Mouse (Mus musculus): ENCODE results near the gene Ppp4r3b. TPM values are rescaled to one million over a fixed set of nuclear protein-coding genes. Genes with fewer than 3 reads are reported as not detected.

Gene Ppp4r3b
- polyA plus RNA-seq, 2 experiments, result 10.1 to 35.0 TPM

DNA sequence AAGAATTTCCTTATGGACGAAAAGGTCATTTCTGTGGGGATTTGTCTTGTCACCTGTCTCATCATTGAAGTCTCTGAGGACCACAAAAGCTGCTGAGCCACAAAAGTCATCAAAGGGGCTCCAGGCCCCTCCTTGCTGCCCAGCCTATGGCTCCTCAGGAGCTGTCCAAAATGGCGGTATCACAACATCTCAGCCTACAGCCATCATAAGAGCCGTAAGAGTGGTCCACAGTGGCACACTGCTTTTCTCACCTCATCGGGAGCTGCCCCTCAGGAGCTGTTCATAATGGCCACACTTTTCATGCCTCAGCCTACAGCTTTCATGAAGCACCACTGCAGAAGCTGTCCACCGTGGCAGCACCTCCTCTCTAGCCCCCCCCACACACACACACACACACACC is 75.7 kb downstream of the Ppp4r3b start:
- ATAC-seq (ENCODE audit: insufficient read depth) (no peak), DNase-seq (ENCODE audit: low read depth in 3 of 3, low spot score in 3 of 3) (no peak)
- WGBS (ENCODE audit: insufficient replicate concordance), result 89% methylated on average over 5 of the region's 5 CpGs
- Histone ChIP-seq H3K27ac (no peak overlapping the region), H3K36me3 (replicated peaks; ENCODE audit: control insufficient read depth, insufficient read depth, low read depth) (no peaks in the 10 kb centered on the region), H3K4me1 (replicated peaks; ENCODE audit: control insufficient read depth in 2 of 2, insufficient read depth in 2 of 2, low read length in 1 of 2) (peaks cover 5 to 7% of the 10 kb centered on the region in 2 experiments), H3K9ac (replicated peaks) (no peak overlapping the region), H3K4me2 (ENCODE audit: low read depth) (no peak overlapping the region), H3K9me3 (ENCODE audit: control insufficient read depth, low read length) (no peaks in the 10 kb centered on the region), H3K4me3 (ENCODE audit: insufficient read depth in 1 of 2, low read depth in 2 of 2, low read length in 2 of 2) (no peak overlapping the region), H3K27me3 (ENCODE audit: control insufficient read depth, insufficient read depth, low read length) (no peaks in the 10 kb centered on the region)
- no peak for TF ChIP-seq CTCF (IDR thresholded peaks at IDR 0.05; ENCODE audit: low read depth)

DNA sequence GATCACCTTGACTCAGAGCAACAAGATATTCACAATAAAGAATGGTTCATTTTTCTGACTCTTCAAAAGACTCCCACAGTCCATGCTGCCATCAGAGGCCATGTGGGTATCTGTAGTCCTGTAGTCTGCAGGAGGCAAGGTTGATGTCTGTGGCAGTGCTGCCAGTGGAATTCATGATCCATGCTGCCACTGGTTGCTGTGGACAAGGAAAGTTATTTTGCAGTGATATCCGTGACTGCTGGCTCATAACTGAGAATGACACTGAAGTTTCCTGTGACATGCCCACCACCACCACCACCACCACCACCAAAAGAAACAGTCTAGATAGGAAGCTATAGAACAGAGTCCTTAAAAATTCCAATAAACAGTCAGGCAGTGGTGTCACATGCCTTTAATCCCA is 82.0 kb downstream of the Ppp4r3b start:
- Histone ChIP-seq H3K9ac (replicated peaks) (no peak overlapping the region), H3K4me3 (ENCODE audit: insufficient read depth in 1 of 2, low read depth in 2 of 2, low read length in 2 of 2) (no peak overlapping the region), H3K27ac (no peak overlapping the region), H3K4me2 (ENCODE audit: low read depth) (no peak overlapping the region), H3K9me3 (ENCODE audit: control insufficient read depth, low read length) (no peaks in the 10 kb centered on the region), H3K36me3 (replicated peaks; ENCODE audit: control insufficient read depth, insufficient read depth, low read depth) (no peaks in the 10 kb centered on the region), H3K27me3 (ENCODE audit: control insufficient read depth, insufficient read depth, low read length) (no peaks in the 10 kb centered on the region), H3K4me1 (replicated peaks; ENCODE audit: control insufficient read depth in 2 of 2, insufficient read depth in 2 of 2, low read length in 1 of 2) (no peaks in the 10 kb centered on the region)
- no peak for TF ChIP-seq EP300 (IDR thresholded peaks at IDR 0.05; ENCODE audit: low read depth)
- 66% methylated on average over 1 of the region's 1 CpGs for WGBS (ENCODE audit: insufficient replicate concordance)
- ATAC-seq (ENCODE audit: insufficient read depth), result no peak
- no peak for DNase-seq (ENCODE audit: low read depth in 3 of 3, low spot score in 3 of 3)

DNA sequence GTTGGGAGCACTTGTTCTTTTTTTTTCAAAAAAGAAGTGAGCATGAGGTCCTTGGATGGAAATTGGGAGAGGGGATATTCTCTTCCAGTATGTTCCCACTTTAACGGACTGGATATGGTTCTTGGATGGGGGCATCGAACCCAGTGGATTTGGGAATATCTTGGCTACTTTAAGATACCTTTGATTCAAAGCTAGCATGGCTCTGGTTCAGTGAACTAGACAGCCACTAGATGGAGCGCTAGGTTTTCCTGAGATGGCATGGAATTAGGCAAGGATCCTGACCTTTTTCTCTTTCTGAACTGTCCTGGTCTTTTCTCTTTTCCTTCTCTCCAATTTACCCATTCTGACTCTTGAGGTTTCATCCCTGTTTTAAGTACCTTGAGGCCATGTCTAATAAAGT is 95.1 kb downstream of the Ppp4r3b start:
- Histone ChIP-seq H3K4me3 (ENCODE audit: insufficient read depth in 1 of 2, low read depth in 2 of 2, low read length in 2 of 2) (no peak overlapping the region), H3K36me3 (replicated peaks; ENCODE audit: control insufficient read depth, insufficient read depth, low read depth) (no peaks in the 10 kb centered on the region), H3K27me3 (ENCODE audit: control insufficient read depth, insufficient read depth, low read length) (no peaks in the 10 kb centered on the region), H3K9ac (replicated peaks) (no peak overlapping the region), H3K4me1 (replicated peaks; ENCODE audit: control insufficient read depth in 2 of 2, insufficient read depth in 2 of 2, low read length in 1 of 2) (no peaks in the 10 kb centered on the region), H3K27ac (no peak overlapping the region), H3K9me3 (ENCODE audit: control insufficient read depth, low read length) (no peaks in the 10 kb centered on the region), H3K4me2 (ENCODE audit: low read depth) (no peak overlapping the region)
- DNase-seq (ENCODE audit: low read depth in 3 of 3, low spot score in 3 of 3) (no peak), ATAC-seq (ENCODE audit: insufficient read depth) (no peak)
- TF ChIP-seq CTCF (IDR thresholded peaks at IDR 0.05; ENCODE audit: low read depth) (peak; percentile 60), EP300 (IDR thresholded peaks at IDR 0.05; ENCODE audit: low read depth) (no peak)
- 17% methylated on average over 3 of the region's 3 CpGs for WGBS (ENCODE audit: insufficient replicate concordance)

Other genes with a start within 250 kb of the Ppp4r3b start
- gene Pnpt1, start 42.1 kb upstream of the Ppp4r3b start, polyA plus RNA-seq (2012; rRNA removed), result 19.6 and 27.4 TPM in 2 replicates
- 30.6 and 35.6 TPM in 2 replicates for gene Pnpt1, start 42.1 kb upstream of the Ppp4r3b start, polyA plus RNA-seq (2014; fragmentation: Nextera tagmentation; extraction: Ambion mirVana)
- gene Cfap36, start 74.5 kb downstream of the Ppp4r3b start, polyA plus RNA-seq (2012; rRNA removed), result 2.2 and 5.2 TPM in 2 replicates
- 12.4 and 16.2 TPM in 2 replicates for gene Cfap36, start 74.5 kb downstream of the Ppp4r3b start, polyA plus RNA-seq (2014; fragmentation: Nextera tagmentation; extraction: Ambion mirVana)
- gene Ccdc88a, start 200.8 kb downstream of the Ppp4r3b start, polyA plus RNA-seq (2012; rRNA removed), result 0.75 and 1.2 TPM in 2 replicates
- 2.9 and 3.5 TPM in 2 replicates for gene Ccdc88a, start 200.8 kb downstream of the Ppp4r3b start, polyA plus RNA-seq (2014; fragmentation: Nextera tagmentation; extraction: Ambion mirVana)

All from liver, embryonic 14.5 days (tissue).